Mouse (Mus musculus) E14TG2a.4 (cell line): Measurements from ENCODE around the gene Rgl3.

Experiments
- H3K27me3 ChIP-seq: 2 replicates; pipeline ENCODE4 v1.6.1; 2014; ENCODE audit warnings: low read length, control low read depth; ENCODE audit not compliant: insufficient read depth
- H3K36me3 ChIP-seq: 2 replicates; pipeline ENCODE4 v1.6.1; 2014; ENCODE audit warnings: low read length, control low read depth; ENCODE audit not compliant: insufficient read depth
- H3K4me1 ChIP-seq: replicated peaks from 2 replicates; pipeline ENCODE4 v1.6.1; 2014; ENCODE audit warnings: low read depth, low read length, control low read depth
- H3K4me3 ChIP-seq: replicated peaks from 2 replicates; pipeline ENCODE4 v1.5.1; 2014; ENCODE audit warnings: mild to moderate bottlenecking, low read length
- H3K9me3 ChIP-seq: 2 replicates; pipeline ENCODE4 v1.6.1; 2014; ENCODE audit warnings: low read length, control low read depth
- CTCF ChIP-seq: conservative IDR thresholded peaks from 2 replicates; pipeline ENCODE4 v1.5.1; 2014; ENCODE audit warnings: low read length
- NANOG ChIP-seq: IDR thresholded peaks from 2 replicates; pipeline ENCODE4 v1.6.1; 2014; ENCODE audit warnings: borderline replicate concordance, low read length, mixed read lengths
- POU5F1 ChIP-seq: IDR thresholded peaks from 2 replicates; pipeline ENCODE4 v1.6.1; 2014; ENCODE audit warnings: low read length, borderline replicate concordance

Rgl3 gene

GRCm38 (mm10) chr9:22012731-22013130 is 23.5 kb upstream of the Rgl3 start:
- Histone ChIP-seq H3K27me3 (no peaks in the 10 kb centered on the region), H3K4me1 (peaks cover 89% of the 10 kb centered on the region), H3K4me3 (peak overlapping the region; percentile 49), H3K9me3 (no peaks in the 10 kb centered on the region), H3K36me3 (peaks cover 75% of the 10 kb centered on the region)
- TF ChIP-seq CTCF (no peak), POU5F1 (no peak), NANOG (no peak)

DNA sequence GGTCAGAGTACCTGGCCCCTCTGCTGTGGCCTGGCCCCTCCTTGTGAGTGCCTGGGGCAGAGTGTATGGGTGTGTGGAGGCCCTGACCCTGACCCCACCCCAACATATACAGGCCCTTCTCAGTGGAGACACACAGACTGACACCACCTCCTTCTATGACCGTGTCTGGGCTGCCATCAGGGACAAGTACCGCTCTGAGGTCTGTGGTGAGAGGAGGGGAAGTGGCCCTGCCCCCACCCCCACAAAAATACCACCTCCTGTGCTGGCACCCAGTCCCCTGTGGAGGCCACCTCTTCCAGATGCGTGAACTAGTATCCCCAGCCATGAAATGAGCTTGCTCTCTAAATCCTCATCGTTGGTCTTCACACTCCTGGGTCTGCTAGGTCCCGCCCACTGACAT is 21.8 kb upstream of the Rgl3 start:
- H3K27me3 ChIP-seq, result no peaks in the 10 kb centered on the region
- TF ChIP-seq NANOG, result no peak
- TF ChIP-seq POU5F1, result no peak
- TF ChIP-seq CTCF, result no peak
- H3K4me3 ChIP-seq, result no peak overlapping the region
- no peaks in the 10 kb centered on the region for H3K9me3 ChIP-seq
- peaks cover 90% of the 10 kb centered on the region for H3K4me1 ChIP-seq
- peaks cover 92% of the 10 kb centered on the region for H3K36me3 ChIP-seq

DNA sequence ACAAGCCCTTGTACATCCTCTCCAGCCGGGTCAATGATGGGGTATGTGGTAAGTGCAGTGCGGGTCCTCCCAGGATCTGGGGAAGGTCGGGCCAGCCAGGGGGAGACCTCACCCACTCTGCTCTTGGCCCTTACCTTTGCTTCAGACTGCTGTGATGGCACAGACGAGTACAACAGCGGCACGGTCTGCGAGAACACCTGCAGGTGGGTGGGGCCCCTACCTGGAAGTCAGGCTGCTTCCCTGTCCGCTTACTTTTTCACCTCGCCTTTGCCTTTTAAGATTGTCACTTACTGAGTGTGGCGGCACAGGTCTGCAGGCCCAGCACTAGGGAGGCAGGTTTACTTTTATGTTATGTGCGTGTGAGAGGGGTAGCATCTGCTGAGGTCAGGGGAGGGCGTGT is 15.3 kb upstream of the Rgl3 start:
- TF ChIP-seq POU5F1 (no peak), CTCF (no peak), NANOG (no peak)
- H3K27me3 ChIP-seq, result no peaks in the 10 kb centered on the region
- H3K4me3 ChIP-seq, result peak overlapping the region; percentile 95
- no peaks in the 10 kb centered on the region for H3K9me3 ChIP-seq
- peaks cover 60% of the 10 kb centered on the region for H3K36me3 ChIP-seq
- peaks cover 64% of the 10 kb centered on the region for H3K4me1 ChIP-seq

- Histone ChIP-seq H3K9me3 (no peaks in the 10 kb centered on the region), H3K27me3 (no peaks in the 10 kb centered on the region), H3K4me3 (peak overlapping the region; percentile 95), H3K36me3 (peaks cover 46% of the 10 kb centered on the region), H3K4me1 (peaks cover 55% of the 10 kb centered on the region)
- no peak for TF ChIP-seq CTCF
- TF ChIP-seq POU5F1, result no peak
- no peak for TF ChIP-seq NANOG
Observed at GRCm38 (mm10) chr9:22003163-22003554, 13.9 kb upstream of the Rgl3 start.

DNA sequence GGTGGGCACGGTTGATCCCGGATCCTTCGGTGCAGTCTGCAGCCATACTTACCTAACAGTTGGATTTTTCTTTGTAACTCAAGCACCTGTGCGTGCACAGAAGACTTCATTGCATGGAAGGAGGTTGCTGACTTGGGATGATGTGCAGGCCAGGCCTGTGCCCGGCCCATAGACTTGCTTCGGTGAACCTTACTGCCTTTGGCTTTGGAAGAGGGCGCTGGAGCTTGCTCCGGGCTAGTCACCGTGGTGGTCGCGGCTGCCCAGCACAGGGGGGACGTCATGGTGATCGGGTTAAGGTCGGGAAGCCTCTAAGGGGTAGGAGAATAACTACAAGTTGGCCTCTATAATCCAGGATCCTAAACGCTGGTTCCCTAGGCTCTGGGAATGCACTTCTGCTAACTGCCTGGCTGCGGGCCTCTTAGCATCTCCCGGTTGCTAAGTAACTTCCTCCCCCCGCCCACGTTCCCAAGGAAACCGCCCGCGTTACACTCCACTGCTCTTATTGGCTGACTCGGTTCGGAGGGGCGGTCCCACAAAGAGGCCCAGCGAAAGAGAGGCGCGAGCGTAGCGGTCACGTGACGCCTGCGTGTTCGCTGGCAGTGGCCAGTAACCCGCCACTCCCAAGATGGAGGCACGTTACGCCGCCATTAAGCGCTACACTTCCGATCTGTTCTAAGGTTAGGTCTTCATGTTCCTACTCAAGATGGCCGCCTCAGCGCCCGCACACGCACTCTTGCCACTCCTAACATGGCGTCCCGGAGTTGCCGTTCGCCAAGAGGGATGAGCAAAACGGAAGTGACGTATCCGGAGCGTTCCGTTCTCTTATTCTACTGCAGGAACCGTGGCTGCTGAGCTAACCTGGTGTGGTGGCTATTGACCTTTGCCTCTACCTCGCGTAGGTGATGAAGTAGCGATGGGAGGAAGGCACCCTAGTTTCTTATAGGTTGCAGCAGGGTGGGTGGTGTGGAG is 13.2 kb upstream of the Rgl3 start, which contains the start of the genes Ccdc151 and Prkcsh:
TSS of gene Ccdc151 (minus strand) at position 441 of the 969 bp plus-strand sequence.
TSS of gene Prkcsh (plus strand) at position 613 of the 969 bp plus-strand sequence.
- no peaks in the 10 kb centered on the region for H3K9me3 ChIP-seq
- no peaks in the 10 kb centered on the region for H3K27me3 ChIP-seq
- H3K36me3 ChIP-seq, result peaks cover 39% of the 10 kb centered on the region
- TF ChIP-seq NANOG (no peak), POU5F1 (no peak), CTCF (no peak)
- peaks cover 48% of the 10 kb centered on the region for H3K4me1 ChIP-seq
- H3K4me3 ChIP-seq, result peak within 1 kb of the TSS; percentile 95

DNA sequence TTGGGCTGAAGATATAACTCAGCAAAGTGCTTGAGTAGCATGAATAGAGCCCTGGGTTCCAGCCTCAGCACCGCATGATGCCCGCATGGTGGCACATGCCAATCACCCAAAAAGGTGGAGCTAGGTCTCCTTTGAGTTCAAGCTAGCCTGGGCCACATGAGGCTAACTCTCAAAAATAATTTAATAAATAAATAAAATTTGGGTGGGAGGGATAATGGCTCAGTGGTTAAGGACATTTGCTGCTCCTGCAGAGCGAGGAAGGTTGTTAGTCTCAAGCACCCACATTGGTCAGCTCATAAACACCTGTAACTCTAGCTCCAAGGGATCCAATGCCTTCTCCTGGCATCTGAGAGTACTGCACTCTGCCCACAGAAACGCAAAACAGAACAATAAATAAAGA is 12.4 kb upstream of the Rgl3 start:
- Histone ChIP-seq H3K4me1 (peaks cover 41% of the 10 kb centered on the region), H3K27me3 (no peaks in the 10 kb centered on the region), H3K9me3 (no peaks in the 10 kb centered on the region), H3K4me3 (peak overlapping the region; percentile 95; the same call in 1 of the 2 replicates), H3K36me3 (peaks cover 31% of the 10 kb centered on the region)
- TF ChIP-seq CTCF, result peak; percentile 13; the same call in 1 of the 2 replicates
- TF ChIP-seq POU5F1, result no peak

GRCm38 (mm10) chr9:22000296-22000695 is 11.1 kb upstream of the Rgl3 start:
- H3K4me1 ChIP-seq, result peaks cover 31% of the 10 kb centered on the region

GRCm38 (mm10) chr9:21996178-21996867 is 7.1 kb upstream of the Rgl3 start:
- H3K4me3 ChIP-seq, result no peak overlapping the region
- peaks cover 22% of the 10 kb centered on the region for H3K4me1 ChIP-seq
- TF ChIP-seq NANOG, result no peak
- TF ChIP-seq CTCF, result no peak
- TF ChIP-seq POU5F1, result no peak
- H3K36me3 ChIP-seq, result no peaks in the 10 kb centered on the region
- no peaks in the 10 kb centered on the region for H3K9me3 ChIP-seq
- peaks cover 30% of the 10 kb centered on the region for H3K27me3 ChIP-seq

More at GRCm38 (mm10) chr9:22000296-22000695, 11.1 kb upstream of the Rgl3 start:
- Histone ChIP-seq H3K36me3 (peaks cover 18% of the 10 kb centered on the region), H3K9me3 (no peaks in the 10 kb centered on the region), H3K4me3 (no peak overlapping the region), H3K27me3 (no peaks in the 10 kb centered on the region)
- TF ChIP-seq NANOG (no peak), POU5F1 (no peak), CTCF (no peak)
